Mouse (Mus musculus): ENCODE data around the gene Hmgb1. TPM values are rescaled to one million over a fixed set of nuclear protein-coding genes. Genes with fewer than 3 reads are reported as not detected.
A peak's percentile ranks its signal among the peaks of the same experiment; 100 is the strongest.

Gene Hmgb1
- total RNA-seq, 2 experiments from 2014 or later, result 193 to 198 TPM

GRCm38 (mm10) chr5:149016261-149016660 is 168.0 kb downstream of the Hmgb1 start:
- intact Hi-C loops (cut with DNase I), result no loop called here
- DNase-seq (ENCODE audit: extremely low spot score in 1 of 2, low spot score in 2 of 2), result no peak

- no peak for DNase-seq (ENCODE audit: extremely low spot score in 1 of 2, low spot score in 2 of 2)
These were observed 168.7 kb downstream of the Hmgb1 start for GRCm38 (mm10) chr5:149015335-149016201.

GRCm38 (mm10) chr5:149014600-149015268 is 169.6 kb downstream of the Hmgb1 start:
- no peak for DNase-seq (ENCODE audit: extremely low spot score in 1 of 2, low spot score in 2 of 2)
- intact Hi-C loops (cut with DNase I), result no loop called here

More at GRCm38 (mm10) chr5:149015335-149016201, 168.7 kb downstream of the Hmgb1 start:
- intact Hi-C loops (cut with DNase I), result no loop called here

GRCm38 (mm10) chr5:149013817-149014508 is 170.3 kb downstream of the Hmgb1 start:
- intact Hi-C loops (cut with DNase I), result no loop called here
- no peak for DNase-seq (ENCODE audit: extremely low spot score in 1 of 2, low spot score in 2 of 2)

- DNase-seq (ENCODE audit: extremely low spot score in 1 of 2, low spot score in 2 of 2), result no peak
- intact Hi-C loops (cut with DNase I), result no loop called here
These were observed 175.2 kb downstream of the Hmgb1 start for GRCm38 (mm10) chr5:149009111-149009510.

- intact Hi-C loops (cut with DNase I), result no loop called here
- DNase-seq (ENCODE audit: extremely low spot score in 1 of 2, low spot score in 2 of 2), result no peak
These were observed 177.0 kb downstream of the Hmgb1 start for GRCm38 (mm10) chr5:149007295-149007646.

GRCm38 (mm10) chr5:149006362-149007294 is 177.7 kb downstream of the Hmgb1 start:
- intact Hi-C loops (cut with DNase I), result no loop called here
- peak; percentile 99 for DNase-seq (ENCODE audit: extremely low spot score in 1 of 2, low spot score in 2 of 2)

- intact Hi-C loops (cut with DNase I), result no loop called here
- DNase-seq (ENCODE audit: extremely low spot score in 1 of 2, low spot score in 2 of 2), result no peak
These were observed 178.5 kb downstream of the Hmgb1 start for GRCm38 (mm10) chr5:149005701-149006361.

GRCm38 (mm10) chr5:149005083-149005482 is 179.2 kb downstream of the Hmgb1 start:
- intact Hi-C loops (cut with DNase I), result no loop called here
- DNase-seq (ENCODE audit: extremely low spot score in 1 of 2, low spot score in 2 of 2), result no peak

GRCm38 (mm10) chr5:149003137-149003536 is 181.2 kb downstream of the Hmgb1 start:
- DNase-seq (ENCODE audit: extremely low spot score in 1 of 2, low spot score in 2 of 2), result no peak
- intact Hi-C loops (cut with DNase I), result no loop called here

- intact Hi-C loops (cut with DNase I), result no loop called here
- DNase-seq (ENCODE audit: extremely low spot score in 1 of 2, low spot score in 2 of 2), result no peak
These were observed 181.5 kb downstream of the Hmgb1 start for GRCm38 (mm10) chr5:149002803-149003115.

- intact Hi-C loops (cut with DNase I), result no loop called here
- DNase-seq (ENCODE audit: extremely low spot score in 1 of 2, low spot score in 2 of 2), result no peak
These were observed 182.1 kb downstream of the Hmgb1 start for GRCm38 (mm10) chr5:149002034-149002802.

GRCm38 (mm10) chr5:148999802-149000201 is 184.5 kb downstream of the Hmgb1 start:
- DNase-seq (ENCODE audit: extremely low spot score in 1 of 2, low spot score in 2 of 2), result no peak
- intact Hi-C loops (cut with DNase I), result no loop called here

- intact Hi-C loops (cut with DNase I), result no loop called here
- no peak for DNase-seq (ENCODE audit: extremely low spot score in 1 of 2, low spot score in 2 of 2)
These were observed 185.8 kb downstream of the Hmgb1 start for GRCm38 (mm10) chr5:148998512-148998911.

- intact Hi-C loops (cut with DNase I), result no loop called here
- DNase-seq (ENCODE audit: extremely low spot score in 1 of 2, low spot score in 2 of 2), result no peak
These were observed 187.6 kb downstream of the Hmgb1 start for GRCm38 (mm10) chr5:148996709-148997037.
